Mouse (Mus musculus) heart, embryonic 15.5 days (tissue): ENCODE data around the gene Tmprss12. TPM values are rescaled to one million over a fixed set of nuclear protein-coding genes. Genes with fewer than 3 reads are reported as not detected.
"Not testable (repeated sequence)": the region's sequence is repeated elsewhere in the genome, so short reads cannot be mapped to it uniquely, and the experiment has no call there.

Source experiments
- ATAC-seq: fragments of 200-750 bp; cut with Nextera tagmentation; replicated peaks from 2 replicates; pipeline ENCODE4 v1.8.0; 2017; ENCODE audit warnings: low read depth, moderate TSS enrichment; ENCODE audit not compliant: insufficient number of reproducible peaks, insufficient read depth, low FRiP score
- H3K27ac ChIP-seq: fragments of 300-500 bp; sonication (generic); 2 replicates; pipeline ENCODE4 v1.5.1; 2015; ENCODE audit warnings: mild to moderate bottlenecking, inconsistent platforms
- H3K27me3 ChIP-seq: fragments of 300-500 bp; sonication (generic); 2 replicates; pipeline ENCODE4 v1.6.1; 2015; ENCODE audit warnings: inconsistent platforms
- H3K36me3 ChIP-seq: fragments of 300-500 bp; sonication (generic); 2 replicates; pipeline ENCODE4 v1.6.1; 2015; ENCODE audit warnings: mild to moderate bottlenecking, inconsistent platforms
- H3K4me1 ChIP-seq: fragments of 300-500 bp; sonication (generic); replicated peaks from 2 replicates; pipeline ENCODE4 v1.6.1; 2015; ENCODE audit warnings: inconsistent platforms
- H3K4me2 ChIP-seq: fragments of 300-500 bp; sonication (generic); 2 replicates; pipeline ENCODE4 v1.6.1; 2015; ENCODE audit warnings: inconsistent platforms, mild to moderate bottlenecking, moderate library complexity
- H3K4me3 ChIP-seq: fragments of 300-500 bp; sonication (generic); 2 replicates; pipeline ENCODE4 v1.5.1; 2015; ENCODE audit warnings: mild to moderate bottlenecking, inconsistent platforms
- H3K9ac ChIP-seq: fragments of 300-500 bp; sonication (generic); 2 replicates; pipeline ENCODE4 v1.6.1; 2015; ENCODE audit warnings: mild to moderate bottlenecking, inconsistent platforms
- H3K9me3 ChIP-seq: fragments of 300-500 bp; sonication (generic); replicated peaks from 2 replicates; pipeline ENCODE4 v1.6.1; 2016; ENCODE audit warnings: inconsistent platforms
- WGBS: fragments of 180-500 bp; shearing (Covaris S2); methylation state at CpG from one replicate; pipeline ENCODE4 v1.1.7; 2015; ENCODE audit warnings: mixed read lengths; 5-methylcytosine and 5-hydroxymethylcytosine counted together
- polyA plus RNA-seq: library from polyadenylated mRNA; unstranded; fragments of >200 nt; fragmentation: Nextera tagmentation; extraction: Ambion mirVana; gene quantifications from 2 replicates; pipeline ENCODE4 v1.2.1, GENCODE M21; 2015

The Tmprss12 gene
- polyA plus RNA-seq, 1 experiment from 2014 or later = not detected

DNA sequence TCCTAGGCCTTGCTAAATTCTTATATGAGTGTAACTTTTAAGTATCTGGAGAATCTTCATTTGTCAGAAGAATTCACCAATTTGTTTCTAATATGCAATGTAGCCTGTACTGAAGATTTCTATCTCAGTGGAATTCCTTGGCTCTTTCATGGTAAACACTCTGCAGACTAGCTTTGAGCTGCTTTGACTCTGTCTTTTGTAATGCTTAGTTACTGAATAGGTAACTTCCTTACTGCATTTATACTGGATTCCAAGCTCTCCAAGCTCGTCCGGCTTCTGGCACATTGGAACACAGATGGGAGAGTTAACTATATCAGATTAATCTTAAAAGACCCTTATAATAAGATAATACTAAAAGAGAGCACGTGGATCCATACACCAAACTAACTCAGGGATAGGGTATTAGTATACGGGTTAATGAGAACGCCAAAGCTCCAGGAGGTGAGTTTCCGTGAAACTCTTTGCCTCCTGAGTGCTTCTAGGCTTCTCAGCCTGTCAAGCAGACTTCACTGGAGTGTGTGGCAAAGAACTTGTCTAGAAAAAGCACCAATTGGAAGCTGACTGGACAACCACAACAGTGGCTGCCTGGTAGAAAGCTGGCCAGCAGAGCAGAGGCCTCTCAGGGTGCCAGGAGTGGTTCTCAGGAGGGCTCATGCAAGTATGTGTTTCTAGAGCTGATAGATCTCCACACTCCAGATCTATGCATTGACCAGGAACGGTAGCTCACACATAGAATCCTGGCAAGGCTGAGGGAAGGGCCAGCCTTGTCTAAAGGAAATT, 21.8 kb upstream of the Tmprss12 start:
- peaks cover 62% of the 10 kb centered on the region for H3K36me3 ChIP-seq
- WGBS = 95% methylated on average over 7 of the region's 7 CpGs

DNA sequence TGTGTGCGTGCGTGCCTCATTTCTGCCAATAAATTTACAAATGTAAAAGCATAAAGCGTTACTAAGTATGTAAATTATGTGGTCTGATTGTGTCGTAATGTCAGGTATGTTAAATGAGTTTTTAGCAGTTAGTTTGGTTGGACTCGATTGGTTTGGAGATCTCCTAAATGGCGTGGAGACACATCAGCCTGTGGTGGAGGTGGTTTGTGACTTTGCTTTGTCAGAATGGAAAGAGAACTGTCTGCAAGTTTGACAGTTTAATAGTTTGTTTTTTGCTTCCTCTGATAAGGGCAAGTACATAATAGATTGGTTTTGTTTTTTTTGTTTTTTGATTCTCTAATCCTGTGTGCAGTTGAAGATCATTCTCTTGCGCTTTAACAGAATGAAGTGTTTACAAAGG, 20.3 kb upstream of the Tmprss12 start:
- not testable (repeated sequence) for H3K9me3 ChIP-seq, H3K4me1 ChIP-seq, H3K4me2 ChIP-seq, H3K27ac ChIP-seq, H3K9ac ChIP-seq, H3K27me3 ChIP-seq, ATAC-seq, H3K4me3 ChIP-seq
- 86% methylated on average over 7 of the region's 7 CpGs for WGBS
- H3K36me3 ChIP-seq = peaks cover 48% of the 10 kb centered on the region

More for the DNA sequence above, 21.8 kb upstream of the Tmprss12 start:
- Histone ChIP-seq H3K9me3 (no peaks in the 10 kb centered on the region), H3K4me2 (no peak overlapping the region), H3K4me1 (0 out of 2 replicates have a peak, but pooled peaks cover 2% of the 10 kb centered on the region), H3K27me3 (no peaks in the 10 kb centered on the region), H3K9ac (no peak overlapping the region), H3K4me3 (no peak overlapping the region), H3K27ac (no peak overlapping the region)
- no peak for ATAC-seq

DNA sequence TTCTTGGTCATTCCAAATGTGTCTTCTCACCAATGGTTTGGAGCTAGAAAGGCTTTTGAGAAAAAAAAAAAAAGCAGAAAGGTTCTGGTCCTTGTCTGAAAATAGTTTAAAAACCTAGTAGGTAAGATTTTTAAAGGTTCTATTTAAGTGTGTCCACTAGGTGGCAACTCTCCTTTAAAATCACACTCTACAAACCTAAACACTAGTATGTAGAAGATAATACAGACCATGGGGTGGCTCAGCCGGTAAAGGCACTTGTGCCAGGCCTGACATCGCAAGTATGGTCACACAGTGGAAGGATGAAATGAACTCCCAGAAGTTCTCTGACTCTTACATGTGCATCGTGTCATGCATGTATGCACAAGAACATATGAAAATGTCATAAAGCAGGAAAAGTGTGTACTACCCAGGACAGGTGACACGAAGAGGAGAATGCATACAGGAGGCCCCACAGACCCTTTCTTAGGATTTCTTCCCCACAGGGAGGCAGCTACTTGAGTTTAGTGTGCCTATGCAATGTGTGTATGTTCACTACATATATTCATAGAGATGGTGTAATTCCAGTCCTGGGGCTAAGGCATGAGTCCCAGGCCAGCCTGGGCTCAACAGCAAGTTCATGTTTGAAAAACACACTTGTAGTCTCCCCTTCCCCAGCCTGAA, 17.3 kb upstream of the Tmprss12 start:
- Histone ChIP-seq H3K9me3 (no peaks in the 10 kb centered on the region), H3K4me3 (no peak overlapping the region), H3K9ac (no peak overlapping the region), H3K36me3 (peaks cover 21% of the 10 kb centered on the region), H3K4me2 (no peak overlapping the region), H3K27me3 (no peaks in the 10 kb centered on the region), H3K27ac (no peak overlapping the region), H3K4me1 (0 out of 2 replicates have a peak, but pooled peaks cover 2% of the 10 kb centered on the region)
- no peak for ATAC-seq
- whole genome bisulfite sequencing = 26% methylated on average over 4 of the region's 4 CpGs

DNA sequence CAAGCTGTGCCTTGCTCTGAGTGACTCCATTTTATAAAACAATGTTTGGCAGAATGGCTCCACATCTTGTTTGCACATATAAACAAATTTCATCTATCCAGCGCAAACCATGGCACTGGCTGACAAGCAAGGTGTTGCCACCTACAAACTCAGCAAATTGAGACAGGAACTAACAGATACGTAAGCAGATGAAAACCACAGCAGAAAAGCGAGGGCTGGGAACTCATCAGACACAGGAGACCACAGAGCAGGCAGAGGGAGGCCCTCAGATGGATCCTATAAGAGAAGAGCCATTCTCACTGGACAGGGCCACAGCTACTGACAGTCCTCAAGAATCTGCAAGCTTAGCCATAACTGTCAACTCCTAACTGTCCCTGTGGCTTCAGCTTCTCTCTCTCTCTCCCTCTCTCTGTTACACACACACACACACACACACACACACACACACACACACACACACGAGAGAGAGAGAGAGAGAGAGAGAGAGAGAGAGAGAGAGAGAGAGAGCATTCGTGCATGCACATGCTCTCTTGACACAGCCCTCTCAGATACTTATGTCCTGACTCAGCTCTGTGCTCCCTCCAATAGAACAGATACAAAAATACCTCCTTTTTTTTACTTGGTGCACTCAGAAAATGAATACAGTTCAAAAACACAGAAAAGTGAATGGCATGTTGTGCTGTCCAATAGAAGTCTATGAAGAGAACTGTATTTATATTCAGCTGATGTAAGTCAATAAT, 14.9 kb upstream of the Tmprss12 start:
- no peak overlapping the region for H3K4me3 ChIP-seq
- no peak for ATAC-seq
- no peak overlapping the region for H3K27ac ChIP-seq
- H3K36me3 ChIP-seq = peaks cover 12% of the 10 kb centered on the region
- no peaks in the 10 kb centered on the region for H3K27me3 ChIP-seq
- no peak overlapping the region for H3K9ac ChIP-seq
- no peaks in the 10 kb centered on the region for H3K9me3 ChIP-seq
- H3K4me2 ChIP-seq = no peak overlapping the region
- WGBS = 72% methylated on average over 4 of the region's 5 CpGs
- 0 out of 2 replicates have a peak, but pooled peaks cover 2% of the 10 kb centered on the region for H3K4me1 ChIP-seq

DNA sequence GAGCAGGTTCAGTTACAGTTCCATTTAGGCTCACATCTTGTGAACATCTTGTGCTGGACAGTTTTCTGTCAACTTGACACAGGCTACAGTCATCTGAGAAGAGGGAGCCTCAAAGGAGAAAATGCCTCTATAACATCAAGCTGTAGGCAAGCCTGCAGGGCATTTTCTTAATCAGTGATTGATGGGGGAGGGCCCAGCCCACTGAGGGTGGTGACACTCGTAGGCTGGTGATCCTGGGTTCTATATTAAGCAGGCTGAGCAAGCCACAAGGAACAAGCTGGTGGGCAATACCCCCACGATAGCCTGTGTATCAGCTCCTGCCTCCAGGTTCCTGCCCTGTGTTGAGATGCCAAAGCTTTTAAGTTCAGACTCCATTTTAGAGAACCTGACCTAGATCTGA, 11.7 kb upstream of the Tmprss12 start:
- Histone ChIP-seq H3K4me3 (no peak overlapping the region), H3K27me3 (no peaks in the 10 kb centered on the region), H3K9ac (no peak overlapping the region), H3K4me2 (no peak overlapping the region), H3K9me3 (no peaks in the 10 kb centered on the region), H3K36me3 (no peaks in the 10 kb centered on the region), H3K4me1 (no peaks in the 10 kb centered on the region), H3K27ac (no peak overlapping the region)
- ATAC-seq = no peak
- 54% methylated on average over 2 of the region's 2 CpGs for WGBS

DNA sequence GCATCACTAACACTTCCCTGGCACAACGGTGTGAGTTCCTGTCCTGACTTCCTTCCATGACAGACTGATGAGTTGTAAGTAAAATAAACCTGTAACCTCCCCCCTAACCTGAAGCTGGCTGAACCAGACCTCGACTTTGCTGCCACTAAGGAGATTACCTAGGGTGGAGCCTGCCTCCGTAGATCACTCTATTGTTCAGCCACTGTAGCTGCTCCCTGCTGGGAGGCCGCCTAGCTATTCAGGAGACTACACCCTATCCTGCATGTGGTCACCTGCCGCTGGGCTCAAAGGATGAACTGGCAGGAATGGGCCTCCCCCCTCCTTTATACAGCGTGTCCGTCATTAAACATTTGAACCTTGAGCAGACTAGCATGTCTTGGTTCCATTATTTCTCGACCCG, 10.9 kb upstream of the Tmprss12 start:
- Histone ChIP-seq H3K4me1 (no peaks in the 10 kb centered on the region), H3K9ac (no peak overlapping the region), H3K4me2 (no peak overlapping the region), H3K27ac (no peak overlapping the region), H3K36me3 (no peaks in the 10 kb centered on the region), H3K27me3 (no peaks in the 10 kb centered on the region), H3K4me3 (no peak overlapping the region), H3K9me3 (no peaks in the 10 kb centered on the region)
- 26% methylated on average over 9 of the region's 9 CpGs for WGBS
- no peak for ATAC-seq

DNA sequence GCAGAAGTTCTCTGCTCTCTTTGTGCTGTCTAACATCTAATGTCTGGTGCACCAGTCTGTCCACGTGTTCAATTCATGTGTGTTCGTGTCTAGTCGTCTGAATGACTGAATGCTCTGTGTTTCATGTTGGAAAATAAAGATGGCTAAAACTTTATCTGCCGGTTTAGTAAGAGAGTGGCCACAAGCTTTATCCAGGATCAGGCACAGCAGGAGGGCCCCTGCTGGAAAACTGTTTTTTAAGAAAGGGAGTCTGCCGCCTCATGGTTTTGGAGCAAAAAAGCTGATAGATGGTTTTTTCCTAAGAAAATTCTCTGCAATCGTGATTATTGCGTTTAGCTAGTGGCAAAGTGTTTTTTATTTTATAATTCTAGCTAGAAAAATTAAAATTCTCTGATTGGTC, 10.0 kb upstream of the Tmprss12 start:
- not testable (repeated sequence) for H3K4me3 ChIP-seq

DNA sequence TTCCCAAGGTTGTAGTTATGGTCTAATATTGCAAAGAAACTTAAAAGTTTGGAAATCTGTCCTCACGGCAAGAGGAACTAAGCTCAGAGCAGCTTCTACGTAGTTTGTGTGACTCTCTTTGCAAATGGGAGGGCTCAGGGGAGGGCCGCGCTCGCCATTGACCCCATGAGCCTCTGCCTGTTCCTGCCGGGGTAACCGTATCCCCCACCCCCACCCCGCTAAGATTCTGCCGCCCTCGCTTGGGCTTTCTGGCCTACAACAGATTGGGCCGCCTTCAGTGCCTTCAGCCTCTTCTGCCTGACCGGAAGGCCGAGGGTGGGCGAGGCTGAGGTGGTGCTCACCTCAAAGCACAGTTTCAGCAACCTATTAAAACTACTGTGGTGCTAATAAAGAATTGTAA, 9.2 kb upstream of the Tmprss12 start:
- Histone ChIP-seq H3K9ac (no peak overlapping the region), H3K36me3 (no peaks in the 10 kb centered on the region), H3K9me3 (no peaks in the 10 kb centered on the region), H3K4me2 (no peak overlapping the region), H3K27me3 (no peaks in the 10 kb centered on the region), H3K27ac (no peak overlapping the region), H3K4me3 (no peak overlapping the region), H3K4me1 (no peaks in the 10 kb centered on the region)
- WGBS = 71% methylated on average over 14 of the region's 14 CpGs
- ATAC-seq = no peak

More for the DNA sequence above, 10.0 kb upstream of the Tmprss12 start:
- 43% methylated on average over 7 of the region's 7 CpGs for WGBS
- H3K36me3 ChIP-seq, H3K4me2 ChIP-seq, ATAC-seq, H3K27me3 ChIP-seq, H3K27ac ChIP-seq, H3K4me1 ChIP-seq, H3K9ac ChIP-seq, H3K9me3 ChIP-seq: not testable (repeated sequence)

DNA sequence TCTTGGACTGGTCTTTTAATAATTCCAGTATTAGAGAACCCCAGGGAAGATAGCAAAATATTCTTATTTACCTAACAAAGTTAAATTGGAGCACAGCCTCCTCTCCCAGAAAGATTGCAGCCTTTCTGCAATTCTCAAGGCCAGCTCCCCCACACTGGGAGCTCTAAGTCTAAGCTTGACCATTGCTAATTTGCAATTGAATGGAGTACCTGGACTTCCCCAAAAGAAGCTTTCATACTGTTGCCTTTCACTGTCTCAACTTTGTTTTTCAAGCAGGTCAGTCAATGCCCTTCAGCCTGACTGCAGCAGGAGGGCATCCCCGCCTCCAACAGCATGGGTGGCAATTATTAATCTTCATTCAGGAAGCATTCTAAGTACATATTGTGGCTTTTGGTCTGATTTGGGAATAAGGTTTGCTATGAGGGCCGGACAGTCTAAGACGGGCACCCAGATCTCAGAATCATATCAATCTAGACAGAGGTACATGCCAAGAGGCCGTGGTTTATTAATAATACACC, 6.8 kb upstream of the Tmprss12 start:
- H3K9me3 ChIP-seq, H3K4me3 ChIP-seq, H3K4me1 ChIP-seq, ATAC-seq, H3K36me3 ChIP-seq, H3K27me3 ChIP-seq, H3K9ac ChIP-seq, H3K4me2 ChIP-seq, H3K27ac ChIP-seq: not testable (repeated sequence)
- 85% methylated on average over 4 of the region's 4 CpGs for WGBS

DNA sequence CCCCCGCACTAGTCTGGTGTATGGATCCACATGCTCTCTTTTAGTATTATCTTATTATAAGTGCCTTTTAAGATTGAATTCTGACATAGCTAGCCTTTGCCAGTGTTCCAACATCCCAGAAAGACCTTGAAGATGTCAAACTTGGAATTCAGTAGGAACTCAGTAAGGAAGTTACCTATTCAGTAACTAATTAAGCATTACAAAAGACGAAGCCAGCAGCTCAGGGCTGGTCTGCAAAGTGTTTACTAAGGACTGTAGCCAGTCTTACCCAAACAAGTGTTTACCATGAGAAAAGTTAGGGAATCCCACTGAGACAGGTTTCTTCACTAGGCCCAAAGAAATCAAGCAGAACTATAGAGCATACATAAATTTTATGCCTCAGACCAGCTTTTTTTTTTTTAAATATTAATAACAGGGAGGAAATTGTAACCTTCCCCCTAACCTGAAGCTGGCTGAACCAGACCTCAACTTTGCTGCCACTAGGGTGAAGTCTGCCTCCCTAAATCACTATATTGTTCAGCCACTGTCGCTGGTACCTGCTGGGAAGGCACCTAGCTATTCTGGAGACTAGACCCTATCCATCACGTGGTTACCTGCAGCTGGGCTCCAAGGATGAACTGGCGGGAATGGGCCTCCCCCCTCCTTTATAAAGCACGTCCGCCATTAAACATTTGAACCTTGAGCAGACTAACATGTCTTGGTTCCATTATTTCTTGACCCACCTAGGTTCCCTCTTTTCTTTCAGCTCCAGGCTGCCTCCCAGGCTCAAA, 5.7 kb upstream of the Tmprss12 start:
- no peak overlapping the region for H3K4me3 ChIP-seq
- no peak overlapping the region for H3K9ac ChIP-seq
- H3K9me3 ChIP-seq = no peaks in the 10 kb centered on the region
- no peaks in the 10 kb centered on the region for H3K4me1 ChIP-seq
- WGBS = 85% methylated on average over 7 of the region's 7 CpGs
- no peaks in the 10 kb centered on the region for H3K36me3 ChIP-seq
- H3K27me3 ChIP-seq = no peaks in the 10 kb centered on the region
- ATAC-seq = no peak
- H3K27ac ChIP-seq = no peak overlapping the region
- no peak overlapping the region for H3K4me2 ChIP-seq

DNA sequence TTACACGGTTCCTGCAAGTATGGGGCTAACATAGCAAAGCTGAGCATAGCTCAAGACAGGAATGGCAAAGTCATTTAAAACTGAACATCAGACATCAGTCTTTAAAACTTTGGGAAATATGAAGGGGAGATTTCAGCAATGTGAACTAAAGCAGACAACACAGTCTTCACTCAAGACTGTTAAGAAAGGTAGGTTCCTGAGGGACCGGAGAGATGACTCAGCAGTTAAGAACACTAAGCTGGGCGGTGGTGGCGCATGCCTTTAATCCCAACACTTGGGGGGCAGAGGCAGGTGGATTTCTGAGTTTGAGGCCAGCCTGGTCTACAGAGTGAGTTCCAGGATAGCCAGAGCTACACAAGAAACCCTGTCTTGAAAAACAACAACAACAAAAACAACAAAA, 4.2 kb upstream of the Tmprss12 start:
- H3K4me1 ChIP-seq = no peaks in the 10 kb centered on the region
- H3K9ac ChIP-seq = no peak overlapping the region
- H3K27ac ChIP-seq = no peak overlapping the region
- no peaks in the 10 kb centered on the region for H3K27me3 ChIP-seq
- H3K9me3 ChIP-seq = no peaks in the 10 kb centered on the region; the same call in 1 of the 2 replicates
- no peak overlapping the region for H3K4me3 ChIP-seq
- no peak overlapping the region for H3K4me2 ChIP-seq
- WGBS = 94% methylated on average over 4 of the region's 4 CpGs
- no peaks in the 10 kb centered on the region for H3K36me3 ChIP-seq
- no peak for ATAC-seq
